18 mouse cellular contexts compared by ENCODE assay signal in genomic region chr4:86178116-86178515, GRCm38 (mm10).
"Had no signal": no experiment of that assay in that cellular context is flagged by ENCODE, and none has a peak within 500 bp of the region (broad histone marks: within the 10 kb centered on the region; RNA-seq: fewer than 3 reads in every experiment).

No protein-coding gene starts in this region.

- H3K4me3 ChIP-seq: limb, embryonic 10.5 days; limb, embryonic 13.5 days; liver, embryonic 12.5 days; liver, embryonic 15.5 days; lung, embryonic 15.5 days; megakaryocyte, embryonic 14.5 days; midbrain, embryonic 10.5 days; stomach, embryonic 15.5 days had no signal

- H3K27ac ChIP-seq: kidney, postnatal 0 days; limb, embryonic 10.5 days; limb, embryonic 13.5 days; liver, embryonic 12.5 days; liver, embryonic 15.5 days; lung, embryonic 15.5 days; midbrain, embryonic 10.5 days; stomach, embryonic 15.5 days had no signal

- DNase-seq: layer of hippocampus, postnatal 36 days; liver; lung, adult 18-20 months; lung, postnatal 10 days; lung, postnatal 36 days; midbrain, embryonic 14.5 days; right cerebral cortex, postnatal 25 days; spleen, adult 18-20 months; thymus, postnatal 25 days had no signal
